Mouse (Mus musculus) naive thymus-derived CD4-positive, alpha-beta T cell, adult 2 months (primary cell): ENCODE measurements around the gene H2-Q10.
"Not testable (repeated sequence)": the region's sequence is repeated elsewhere in the genome, so short reads cannot be mapped to it uniquely, and the experiment has no call there.

ENCODE experiments used
- DNase-seq: peaks from one replicate; pipeline ENCODE4 v3.0.0-alpha.2; 2011; ENCODE audit warnings: low read depth

H2-Q10 gene

DNA sequence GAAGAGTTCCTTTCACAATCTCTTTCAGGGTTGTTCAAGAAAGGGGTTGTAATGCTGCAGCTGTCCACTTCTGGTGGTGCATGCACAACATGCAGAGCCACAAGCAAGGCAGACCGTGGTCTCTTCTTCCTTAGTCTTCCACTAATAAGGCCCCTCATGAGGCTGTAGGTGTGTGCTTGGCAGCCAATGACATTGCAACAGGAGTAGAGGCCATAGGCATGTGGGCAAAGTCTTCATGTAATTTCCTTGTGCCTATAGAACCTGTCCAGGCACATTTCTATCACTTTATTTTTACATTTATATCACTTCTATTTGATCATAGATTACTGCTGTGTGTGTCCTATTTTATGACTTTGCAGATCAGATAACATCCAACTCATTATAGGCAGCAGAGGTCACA, 11.6 kb upstream of the H2-Q10 start:
- not testable (repeated sequence) for DNase-seq

DNA sequence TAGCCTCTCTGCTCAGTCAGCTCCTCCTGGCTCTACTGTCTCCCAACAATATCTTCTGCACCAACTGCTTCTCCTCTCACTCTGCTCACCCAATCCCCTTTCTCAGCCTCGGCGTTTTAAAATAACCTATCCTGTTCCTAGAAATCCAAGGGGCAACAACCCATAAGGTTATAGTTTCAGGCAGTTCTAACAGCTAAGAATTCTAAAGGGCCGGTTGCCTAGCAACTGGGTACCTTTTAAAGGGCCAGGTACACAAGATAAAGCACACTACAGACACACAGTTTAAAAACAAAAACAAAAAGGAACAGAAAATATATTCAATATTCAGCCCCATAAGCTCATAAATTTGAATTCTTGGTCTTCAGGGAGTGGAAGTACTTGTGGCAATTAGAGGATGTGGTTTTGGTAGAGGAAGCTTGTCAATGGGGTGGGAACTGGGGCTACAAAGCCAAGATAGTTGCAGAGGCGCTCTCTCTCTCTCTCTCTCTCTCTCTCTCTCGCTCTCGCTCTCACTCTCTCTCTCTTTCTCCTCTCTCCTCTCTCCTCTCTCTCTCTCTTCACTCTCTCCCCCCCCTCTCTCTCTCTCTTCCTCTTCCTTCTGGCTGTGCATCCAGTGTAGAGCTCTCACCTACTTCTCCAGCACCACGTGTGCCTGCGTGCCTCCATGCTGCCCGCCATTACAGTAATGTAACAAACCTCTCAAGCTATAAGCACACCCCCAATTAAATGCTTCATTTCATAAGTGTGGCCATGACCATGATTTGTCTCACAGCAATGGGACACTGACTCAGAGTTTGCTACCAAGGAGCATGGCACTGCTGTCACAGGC, 9.2 kb upstream of the H2-Q10 start:
- DNase-seq = not testable (repeated sequence)

DNA sequence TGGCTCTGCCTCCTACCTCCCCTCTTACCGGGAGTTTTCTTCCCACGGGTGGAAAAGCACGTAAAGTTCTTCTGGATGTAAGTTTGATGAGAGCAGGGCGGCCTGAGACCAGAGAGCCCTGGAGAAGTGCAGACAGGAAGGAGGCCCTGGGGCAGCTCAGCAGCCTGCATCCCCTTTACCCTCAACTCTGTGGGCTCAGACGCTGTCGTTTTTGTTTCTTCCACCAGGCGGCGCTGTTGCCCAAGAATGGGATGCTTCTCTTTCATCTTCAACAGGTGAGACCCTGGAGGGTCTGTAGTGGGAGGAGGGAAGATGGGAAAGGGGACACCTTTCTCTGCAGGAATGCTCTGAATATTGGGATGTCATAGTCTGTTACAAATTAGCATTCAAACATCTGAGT, 4.2 kb upstream of the H2-Q10 start:
- DNase-seq = peak; percentile 83

DNA sequence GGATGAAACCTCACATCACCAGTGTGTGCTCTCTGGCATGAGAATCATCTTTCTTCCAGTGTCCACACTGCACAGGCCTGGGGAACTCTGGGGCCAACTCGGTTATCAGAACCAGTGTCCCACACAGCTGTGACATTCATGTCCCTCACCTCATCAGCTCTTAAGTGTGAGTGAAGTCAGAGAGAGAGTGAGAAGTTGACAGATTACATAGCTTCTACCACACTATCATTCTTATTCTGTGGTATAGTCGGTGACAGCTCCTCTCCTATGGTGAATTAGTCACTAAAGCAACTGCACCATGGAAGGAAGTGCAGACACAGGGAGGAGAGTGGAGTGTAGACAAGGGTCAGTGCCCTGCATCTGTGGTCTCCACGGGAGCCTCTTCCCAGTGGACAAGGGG, 953 bp upstream of the H2-Q10 start:
- not testable (repeated sequence) for DNase-seq

DNA sequence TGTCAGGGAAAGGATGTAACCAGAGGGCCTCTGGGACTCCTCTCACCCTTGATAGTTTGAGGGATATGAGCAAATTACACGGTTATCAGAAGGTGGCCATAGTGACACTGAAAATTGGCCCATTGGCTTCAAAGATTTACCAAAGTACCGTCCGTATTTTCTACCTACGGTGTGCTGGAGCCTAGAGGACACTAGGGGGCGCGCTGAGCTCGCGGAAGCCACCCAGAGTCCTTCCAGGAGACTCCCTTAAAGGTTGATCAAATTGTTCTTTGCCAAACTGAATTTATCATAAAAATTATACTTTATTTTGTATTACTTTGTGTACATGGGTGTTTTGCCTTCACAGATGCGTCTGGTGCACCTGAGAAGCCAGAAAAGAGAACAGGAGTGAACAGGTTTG, 14.2 kb downstream of the H2-Q10 start:
- DNase-seq = peak; percentile 81

DNA sequence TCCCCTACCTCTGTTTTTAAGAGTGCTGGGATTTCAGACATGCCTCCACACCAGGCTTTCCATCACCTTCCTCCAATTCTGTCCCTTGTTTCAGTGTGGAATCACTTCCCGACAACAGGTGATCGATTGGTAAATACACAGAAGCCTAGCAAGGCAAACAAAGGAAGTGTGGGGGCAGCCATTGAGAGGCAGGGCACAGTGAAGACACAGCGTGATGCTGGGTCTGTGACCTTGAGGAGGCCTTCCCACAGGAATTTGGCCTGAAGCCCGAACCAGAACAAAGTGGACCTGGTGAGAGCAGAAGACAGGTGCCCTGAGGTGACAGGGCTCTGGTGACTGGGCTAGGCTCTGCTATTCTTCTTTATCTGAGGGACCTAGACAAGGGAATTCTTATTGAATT, 15.8 kb downstream of the H2-Q10 start:
- DNase-seq = no peak

DNA sequence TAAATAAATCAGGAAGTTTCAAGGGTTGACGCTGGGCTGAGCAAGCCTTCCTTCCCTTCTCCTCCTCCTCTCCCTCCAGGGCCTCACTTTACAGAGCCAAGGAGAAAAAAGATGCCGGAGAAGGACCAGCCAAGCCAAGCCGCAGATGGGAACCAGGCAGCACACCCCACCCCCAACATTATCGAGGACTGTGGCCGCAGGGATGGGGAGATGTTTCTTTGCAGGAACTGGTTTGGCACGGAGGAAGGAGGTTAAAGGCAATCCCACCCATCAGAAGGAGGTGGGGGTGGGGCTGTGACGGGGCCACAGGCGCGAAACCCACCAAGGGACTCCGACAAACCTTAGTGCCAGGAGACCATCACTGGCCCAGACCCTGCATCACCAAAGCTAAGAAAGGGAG, 16.8 kb downstream of the H2-Q10 start:
- no peak for DNase-seq

DNA sequence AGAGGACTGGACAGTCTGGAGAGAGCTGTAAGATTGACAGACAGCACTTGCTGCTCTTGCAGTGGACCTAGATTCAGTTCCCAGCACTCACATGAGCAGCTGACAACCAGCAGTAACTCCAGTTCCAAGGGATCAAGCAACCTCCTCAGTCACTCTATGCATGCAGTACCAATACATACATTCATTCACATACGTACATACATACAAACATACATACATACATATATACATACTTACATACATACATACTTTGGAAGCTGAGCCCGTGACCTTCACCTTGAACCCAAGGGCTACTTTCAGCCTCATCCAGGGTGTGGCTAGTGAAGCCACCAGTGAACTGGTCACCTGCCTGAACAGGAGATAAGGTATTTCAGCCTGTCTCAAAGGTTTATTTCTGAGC, 18.2 kb downstream of the H2-Q10 start:
- no peak for DNase-seq

DNA sequence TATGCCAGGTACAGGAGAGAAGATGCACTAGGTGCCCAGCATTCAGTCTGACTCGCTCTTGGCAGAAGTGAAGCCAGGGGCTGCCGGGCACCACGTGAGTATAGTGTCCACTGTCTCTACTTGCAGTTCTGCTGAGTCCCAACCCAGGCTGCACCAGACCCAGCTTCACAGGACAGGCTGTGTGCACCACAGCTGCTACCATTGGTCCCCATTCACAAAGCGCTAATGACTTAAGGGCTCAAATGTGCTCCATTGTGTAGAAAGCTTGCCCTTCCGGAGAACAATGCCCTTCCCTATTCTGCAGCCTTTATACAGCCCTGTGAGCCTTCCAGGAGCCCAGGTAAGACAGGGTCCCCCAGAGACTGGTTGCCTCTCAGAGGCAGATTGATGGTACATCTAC, 20.4 kb downstream of the H2-Q10 start:
- no peak for DNase-seq

DNA sequence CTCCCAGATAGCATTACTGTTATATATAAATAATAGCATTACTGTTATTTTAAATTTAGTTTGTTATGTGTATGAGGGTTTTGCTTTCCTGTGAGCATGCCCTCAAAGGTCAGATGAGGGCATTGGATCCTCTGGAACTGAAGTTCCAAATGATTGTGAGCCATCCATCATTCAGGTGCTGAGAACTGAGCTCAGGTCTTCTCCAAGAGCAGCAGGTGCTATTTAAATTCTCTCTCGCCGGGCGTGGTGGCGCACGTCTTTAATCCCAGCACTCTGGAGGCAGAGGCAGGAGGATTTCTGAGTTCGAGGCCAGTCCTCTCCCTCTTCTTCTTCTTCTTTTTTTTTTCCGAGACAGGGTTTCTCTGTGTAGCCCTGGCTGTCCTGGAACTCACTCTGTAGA, 27.2 kb downstream of the H2-Q10 start:
- no peak for DNase-seq

DNA sequence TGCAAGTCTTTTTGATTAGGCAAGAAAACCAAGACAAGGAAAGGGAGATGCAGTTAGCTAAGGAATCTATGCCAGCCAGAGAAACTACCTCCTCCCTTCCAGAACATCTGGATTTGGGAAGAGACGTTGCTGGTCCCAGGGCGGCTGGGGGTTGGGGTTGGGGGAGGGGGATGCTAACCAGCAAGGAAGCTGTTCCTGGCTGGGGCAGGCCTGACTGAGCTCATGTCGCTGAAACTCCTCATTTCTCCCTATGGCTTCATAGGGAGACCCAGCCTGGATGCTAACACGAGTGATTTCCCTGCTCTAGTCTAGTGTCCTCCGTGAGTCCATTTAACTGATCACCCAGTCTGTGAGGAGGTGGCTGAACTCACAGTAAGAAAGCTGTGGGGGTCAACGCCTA, 32.3 kb downstream of the H2-Q10 start:
- DNase-seq = no peak

DNA sequence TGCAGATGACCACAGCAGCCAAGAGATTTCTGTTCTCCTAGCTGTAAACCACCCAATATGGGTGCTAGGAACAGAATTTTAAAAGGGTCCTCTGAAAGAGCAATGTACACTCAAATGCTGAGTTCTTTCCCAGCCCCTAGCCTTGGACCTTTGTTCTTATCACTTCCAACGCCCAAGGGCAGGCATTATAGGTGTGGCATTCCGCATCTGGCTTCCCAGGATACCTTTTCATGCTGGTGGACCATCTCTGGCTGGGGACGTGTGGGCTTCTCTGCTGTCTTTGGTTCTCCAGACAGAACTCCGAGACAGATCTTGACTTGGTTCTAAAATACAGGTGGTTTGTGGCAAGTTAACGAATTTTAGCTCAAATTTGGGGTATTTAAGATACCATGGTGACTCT, 32.9 kb downstream of the H2-Q10 start:
- no peak for DNase-seq

DNA sequence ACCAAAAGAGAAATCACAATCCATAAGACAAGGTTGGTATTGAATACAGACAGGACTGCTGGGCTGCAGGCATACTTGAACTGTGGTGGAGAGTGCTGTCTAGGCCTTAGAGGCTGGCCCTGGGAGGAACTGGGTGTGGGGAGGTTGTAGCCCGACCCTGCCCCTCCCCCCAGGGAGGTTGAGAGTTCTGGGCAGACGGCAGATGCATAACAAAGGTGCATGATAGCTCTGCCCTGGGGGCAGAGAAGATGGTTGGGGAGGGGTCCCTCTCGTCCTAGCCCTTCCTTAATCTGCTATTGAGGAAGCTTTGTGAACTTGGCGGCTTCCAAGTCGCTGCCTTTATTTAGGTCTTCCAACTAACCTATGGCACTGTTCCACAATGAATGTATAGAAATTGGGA, 34.0 kb downstream of the H2-Q10 start:
- DNase-seq = no peak

DNA sequence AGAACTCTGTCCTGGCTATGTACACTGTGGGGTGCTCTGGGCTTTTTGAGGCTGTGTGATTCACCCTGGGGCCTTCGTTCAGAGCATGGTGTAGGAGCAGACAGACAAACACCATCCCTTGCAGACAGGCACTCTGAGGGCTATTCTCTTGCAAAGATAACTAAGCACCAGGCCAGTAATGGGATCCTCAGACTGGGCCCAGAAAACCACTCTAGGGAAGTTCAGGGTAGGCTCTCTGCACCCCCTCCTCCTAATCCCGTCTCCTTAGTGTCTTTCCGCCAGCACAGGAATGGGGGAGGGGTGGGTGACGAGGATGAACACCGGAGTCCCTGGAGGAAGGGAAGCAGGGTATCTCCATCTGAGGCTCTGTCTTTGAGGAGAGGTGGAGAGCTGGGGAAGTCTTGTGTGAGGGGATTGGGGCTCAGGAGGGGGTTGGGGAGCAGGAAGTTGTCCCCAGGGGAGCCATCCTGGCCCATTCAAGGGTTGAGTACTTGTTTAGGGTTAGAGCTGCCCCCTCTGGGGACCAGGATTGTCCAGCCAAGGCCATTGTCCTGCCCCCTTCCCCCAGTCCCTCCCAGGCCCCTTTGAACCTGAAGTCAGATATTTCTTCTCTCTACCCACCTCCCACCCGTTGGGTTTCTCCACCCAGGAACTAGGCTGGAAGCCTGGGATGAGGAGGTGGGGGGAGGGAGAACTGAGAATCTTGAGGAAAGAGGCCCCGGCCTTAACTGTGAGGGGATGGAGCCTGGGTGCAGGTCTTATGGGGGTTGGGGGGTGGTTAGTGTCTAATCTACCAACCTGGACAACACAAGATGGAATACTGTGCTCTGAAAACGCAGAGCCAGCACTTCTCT, 35.0 kb downstream of the H2-Q10 start:
- no peak for DNase-seq

DNA sequence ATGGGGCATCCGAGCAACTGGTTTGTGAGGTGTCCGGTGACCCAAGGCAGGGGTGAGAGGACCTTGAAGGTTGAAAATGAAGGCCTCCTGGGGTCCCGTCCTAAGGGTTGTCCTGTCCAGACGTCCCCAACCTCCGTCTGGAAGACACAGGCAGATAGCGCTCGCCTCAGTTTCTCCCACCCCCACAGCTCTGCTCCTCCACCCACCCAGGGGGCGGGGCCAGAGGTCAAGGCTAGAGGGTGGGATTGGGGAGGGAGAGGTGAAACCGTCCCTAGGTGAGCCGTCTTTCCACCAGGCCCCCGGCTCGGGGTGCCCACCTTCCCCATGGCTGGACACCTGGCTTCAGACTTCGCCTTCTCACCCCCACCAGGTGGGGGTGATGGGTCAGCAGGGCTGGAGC, 35.9 kb downstream of the H2-Q10 start, which contains the start of gene Pou5f1:
Gene Pou5f1, plus strand, starts transcription at position 243 of the 400 bp plus-strand sequence.
- no peak for DNase-seq

DNA sequence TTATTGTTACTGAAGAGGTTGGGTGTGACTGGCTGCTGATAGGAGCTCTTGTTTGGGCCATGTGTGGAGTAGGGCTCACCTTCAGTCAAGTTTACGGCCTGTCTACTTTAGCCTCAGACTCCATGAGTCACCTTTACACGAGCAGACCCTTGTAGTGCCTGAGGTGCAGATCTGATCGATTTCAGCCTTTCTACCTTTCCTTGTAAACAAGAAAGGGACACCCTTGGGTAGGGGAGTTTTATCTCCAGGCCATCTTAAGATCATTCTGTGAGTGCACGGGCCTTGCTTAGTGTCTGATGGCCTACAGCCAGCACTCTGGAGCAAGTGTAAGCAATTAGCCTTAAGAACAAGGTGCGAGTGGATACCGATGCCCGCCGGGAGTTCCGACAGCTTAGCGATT, 37.0 kb downstream of the H2-Q10 start:
- DNase-seq = no peak

DNA sequence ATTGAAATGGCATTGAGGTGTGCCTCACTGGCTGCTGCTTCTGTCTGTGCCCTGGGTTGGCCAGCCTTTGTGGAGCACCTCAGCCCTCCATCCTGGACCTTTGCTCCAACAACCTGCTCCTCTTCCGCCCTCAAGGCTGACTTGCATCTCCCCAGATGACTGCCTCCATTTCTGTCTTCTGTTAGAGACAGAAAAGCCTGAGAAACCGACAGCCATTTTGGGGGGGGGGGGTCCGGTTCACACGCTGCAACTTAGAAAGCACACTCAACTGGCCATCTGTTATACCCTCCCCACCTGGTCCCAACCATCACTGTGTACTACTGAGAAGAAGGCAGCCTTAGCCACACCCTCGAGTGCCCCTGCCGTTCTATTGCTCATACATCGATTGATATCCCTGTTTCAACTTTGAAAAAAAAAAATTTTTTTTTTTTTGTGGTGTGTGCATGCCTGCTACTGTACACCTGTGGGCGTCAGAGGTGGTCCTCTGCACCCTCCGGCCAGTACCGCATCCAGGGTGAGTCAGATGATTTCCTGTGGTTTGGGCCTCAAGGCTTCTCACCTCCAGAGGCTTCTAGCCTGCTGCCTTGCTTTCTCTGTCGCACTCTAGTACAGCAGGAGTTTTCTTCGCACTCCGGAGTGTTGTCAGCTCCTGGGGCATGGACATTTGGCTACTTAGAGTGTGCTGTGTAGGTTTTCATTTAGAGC, 37.8 kb downstream of the H2-Q10 start:
- DNase-seq = peak; percentile 25

DNA sequence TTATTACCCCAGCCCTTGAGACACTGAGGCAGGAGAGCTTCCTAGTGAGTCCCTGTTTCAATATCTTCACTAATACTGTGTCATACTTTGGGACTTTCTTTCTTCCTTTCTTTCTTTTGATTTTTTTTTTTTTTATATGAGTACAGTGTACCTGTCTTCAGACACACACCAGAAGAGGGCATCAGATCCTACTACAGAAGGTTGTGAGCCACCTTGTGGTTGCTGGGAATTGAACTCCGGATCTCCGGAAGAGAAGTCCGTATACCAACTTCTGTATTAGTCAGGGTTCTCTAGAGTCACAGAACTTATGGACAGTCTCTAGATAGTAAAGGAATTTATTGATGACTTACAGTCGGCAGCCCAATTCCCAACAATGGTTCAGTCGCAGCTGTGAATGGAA, 38.4 kb downstream of the H2-Q10 start:
- not testable (repeated sequence) for DNase-seq

DNA sequence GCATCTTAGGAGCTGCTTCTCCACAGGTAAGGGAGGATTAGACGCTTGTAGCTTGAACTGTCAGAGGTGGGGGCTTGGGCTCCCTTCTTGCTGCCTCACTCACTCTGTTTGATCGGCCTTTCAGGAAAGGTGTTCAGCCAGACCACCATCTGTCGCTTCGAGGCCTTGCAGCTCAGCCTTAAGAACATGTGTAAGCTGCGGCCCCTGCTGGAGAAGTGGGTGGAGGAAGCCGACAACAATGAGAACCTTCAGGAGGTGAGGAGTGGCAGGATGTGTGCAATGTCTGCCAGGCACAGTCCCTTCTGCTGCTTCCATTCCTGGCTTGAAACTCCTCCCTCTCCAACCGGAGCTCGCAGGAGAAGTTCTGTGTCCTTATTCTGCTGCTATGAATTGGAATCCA, 39.4 kb downstream of the H2-Q10 start:
- DNase-seq = peak; percentile 66

DNA sequence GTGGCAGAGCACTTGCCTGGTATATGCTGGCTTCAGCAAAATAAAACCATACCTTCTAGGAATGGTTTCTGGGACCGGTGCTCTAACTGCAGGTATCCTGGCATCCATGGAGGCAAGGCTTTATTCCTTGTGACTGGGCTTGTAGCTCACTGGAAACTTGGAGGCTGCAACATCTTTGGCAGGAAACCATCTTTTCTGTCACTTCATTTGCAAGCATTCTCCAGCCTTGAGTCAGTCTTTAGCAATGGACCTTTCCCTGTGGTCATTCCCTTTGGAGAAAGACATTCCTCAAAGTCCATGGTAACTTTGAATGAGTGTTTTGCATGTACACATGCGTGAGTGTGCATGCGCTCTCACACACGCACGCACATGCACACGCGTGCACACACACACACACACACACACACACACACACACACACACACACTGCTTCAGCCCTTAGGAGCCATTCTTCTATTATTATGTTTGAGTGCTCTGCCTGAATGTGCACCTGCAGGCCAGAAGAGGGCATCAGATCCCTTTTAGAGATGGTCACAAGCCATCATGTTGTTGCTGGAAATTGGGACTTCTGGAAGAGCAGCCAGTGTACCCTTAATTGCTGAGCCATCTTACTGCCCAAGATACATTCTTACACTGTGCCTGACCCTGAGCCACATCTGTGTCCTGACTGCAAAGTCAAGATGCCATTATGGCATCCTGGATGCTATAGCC, 43.2 kb downstream of the H2-Q10 start:
- peak; percentile 35 for DNase-seq

DNA sequence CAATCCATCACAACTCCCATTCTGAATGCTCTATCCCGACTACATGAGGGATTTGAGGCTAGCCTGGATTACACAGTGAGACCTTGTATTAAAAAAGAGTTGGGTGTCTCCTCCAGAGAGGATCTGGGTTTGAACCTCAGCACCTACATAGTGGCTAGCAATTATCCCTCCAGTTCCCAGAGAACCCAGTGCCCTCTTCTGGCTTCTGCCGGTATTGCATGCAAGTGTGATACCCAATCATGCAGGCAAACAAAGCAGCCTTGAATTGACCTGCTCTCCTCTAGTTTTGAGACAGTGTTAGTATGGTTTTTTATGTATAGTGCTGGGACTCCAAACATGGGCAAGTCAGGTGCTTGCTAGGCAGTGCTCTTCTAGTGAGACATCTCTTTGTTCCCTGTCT, 44.0 kb downstream of the H2-Q10 start:
- DNase-seq = peak; percentile 84

DNA sequence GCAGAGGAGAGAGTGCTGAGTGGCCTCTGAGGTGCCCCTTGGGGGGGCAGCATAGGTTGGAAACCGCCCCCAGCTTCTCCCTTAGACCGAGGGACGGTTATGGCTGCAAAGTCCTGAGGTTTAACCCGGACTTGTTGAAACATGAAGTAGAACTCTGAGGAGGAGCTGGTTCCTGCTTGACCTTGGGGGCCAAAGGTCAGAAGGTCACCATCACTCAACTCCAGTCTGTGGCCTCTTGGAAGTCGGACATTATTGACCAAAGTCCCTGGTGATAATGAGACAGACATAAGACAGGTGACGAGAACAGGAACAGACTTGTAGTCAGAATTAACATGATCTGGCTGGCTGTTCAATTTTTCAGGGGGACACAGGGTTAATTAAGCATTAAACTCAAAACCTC, 44.9 kb downstream of the H2-Q10 start:
- DNase-seq = no peak
